Mouse (Mus musculus): ENCODE measurements around the gene Lnpk. TPM values are rescaled to one million over a fixed set of nuclear protein-coding genes. Genes with fewer than 3 reads are reported as not detected.

The Lnpk gene
- total and polyA plus RNA-seq, 2 experiments from 2014 or later = 9.0 to 12.3 TPM

DNA sequence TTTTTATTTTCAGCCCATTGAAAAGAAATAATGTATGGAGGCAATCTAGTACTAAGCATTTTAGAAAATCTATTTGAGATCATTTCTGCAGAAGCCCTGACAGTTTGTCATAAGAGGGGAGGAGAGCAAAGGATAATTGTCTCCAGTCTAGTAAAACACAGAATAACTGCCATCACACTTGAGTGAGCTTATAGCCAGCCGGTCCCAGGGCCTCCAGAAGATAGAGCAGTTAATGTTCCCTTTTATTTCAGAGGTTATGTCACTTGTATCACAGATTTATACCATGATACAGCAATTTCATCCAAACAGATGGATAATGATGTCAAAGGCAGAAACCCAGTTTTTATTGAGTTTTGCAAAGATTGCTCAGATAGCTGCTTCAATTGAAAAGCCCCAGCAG is 89.0 kb downstream of the Lnpk start:
- Histone ChIP-seq H3K4me1 (ENCODE audit: control insufficient read depth, insufficient read depth) (no peaks in the 10 kb centered on the region), H3K27me3 (ENCODE audit: control insufficient read depth, insufficient read depth, low read length) (no peaks in the 10 kb centered on the region), H3K9me3 (replicated peaks; ENCODE audit: control insufficient read depth, low read length) (no peaks in the 10 kb centered on the region), H3K9ac (replicated peaks; ENCODE audit: low read depth, low read length) (no peak overlapping the region), H3K4me3 (ENCODE audit: low read depth, low read length) (no peak overlapping the region), H3K27ac (ENCODE audit: low read depth) (no peak overlapping the region), H3K36me3 (replicated peaks; ENCODE audit: control insufficient read depth, insufficient read depth, low read length) (no peaks in the 10 kb centered on the region), H3K4me2 (ENCODE audit: low read depth, low read length) (no peak overlapping the region)
- 76% methylated on average over 1 of the region's 1 CpGs for WGBS
- ATAC-seq (ENCODE audit: insufficient read depth, low read depth) = no peak
- no peak for DNase-seq (ENCODE audit: low spot score)
- TF ChIP-seq EP300 (IDR thresholded peaks at IDR 0.05; ENCODE audit: low read depth) (no peak), CTCF (IDR thresholded peaks at IDR 0.05; ENCODE audit: low read depth) (no peak)

DNA sequence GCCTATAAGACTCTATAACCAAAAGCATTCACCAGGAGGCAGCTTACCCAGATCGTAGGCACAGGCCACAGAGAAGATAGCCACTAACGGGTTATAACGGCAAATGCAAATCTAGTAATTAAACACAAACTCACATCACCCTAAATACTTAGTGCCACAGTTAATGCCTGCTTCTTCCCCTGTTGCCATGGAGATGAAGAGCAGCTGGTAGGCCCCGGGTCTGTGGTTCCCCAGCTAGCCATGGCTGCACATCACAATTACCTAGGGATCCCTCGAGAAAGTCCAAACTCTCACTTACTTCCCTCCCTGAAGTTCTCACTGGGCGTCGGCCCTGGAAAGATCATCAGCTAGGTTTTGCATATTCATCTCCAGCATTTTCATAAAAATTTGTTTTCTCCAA is 90.8 kb downstream of the Lnpk start:
- no peaks in the 10 kb centered on the region for H3K27me3 ChIP-seq (ENCODE audit: control insufficient read depth, insufficient read depth, low read length)
- WGBS = 80% methylated on average over 7 of the region's 7 CpGs
- no peaks in the 10 kb centered on the region for H3K4me1 ChIP-seq (ENCODE audit: control insufficient read depth, insufficient read depth)
- H3K4me3 ChIP-seq (ENCODE audit: low read depth, low read length) = no peak overlapping the region
- no peaks in the 10 kb centered on the region for H3K9me3 ChIP-seq (replicated peaks; ENCODE audit: control insufficient read depth, low read length)
- no peak for DNase-seq (ENCODE audit: low spot score)
- TF ChIP-seq CTCF (IDR thresholded peaks at IDR 0.05; ENCODE audit: low read depth) = no peak
- no peak for TF ChIP-seq EP300 (IDR thresholded peaks at IDR 0.05; ENCODE audit: low read depth)
- H3K27ac ChIP-seq (ENCODE audit: low read depth) = no peak overlapping the region
- no peak overlapping the region for H3K9ac ChIP-seq (replicated peaks; ENCODE audit: low read depth, low read length)
- H3K36me3 ChIP-seq (replicated peaks; ENCODE audit: control insufficient read depth, insufficient read depth, low read length) = no peaks in the 10 kb centered on the region
- ATAC-seq (ENCODE audit: insufficient read depth, low read depth) = no peak
- H3K4me2 ChIP-seq (ENCODE audit: low read depth, low read length) = no peak overlapping the region

DNA sequence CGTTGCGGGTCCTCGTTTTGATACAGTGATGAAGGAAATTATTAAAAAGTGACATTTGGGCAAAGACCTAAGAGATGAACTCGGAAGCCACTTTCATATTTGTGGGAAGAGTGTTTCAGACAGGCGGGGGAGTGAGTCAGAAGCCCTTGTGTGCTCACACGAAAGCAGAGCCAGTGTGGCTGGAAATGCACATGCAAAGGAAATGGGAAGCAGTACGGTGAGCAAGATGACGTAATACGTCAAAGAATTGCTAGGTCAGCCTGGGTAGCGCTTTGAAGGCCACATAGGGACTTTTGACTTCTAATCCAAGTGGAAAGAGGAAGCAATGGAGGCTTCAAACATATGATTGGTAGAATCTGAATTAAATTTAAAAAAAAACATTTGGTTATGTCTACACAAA is 96.6 kb downstream of the Lnpk start:
- no peaks in the 10 kb centered on the region for H3K27me3 ChIP-seq (ENCODE audit: control insufficient read depth, insufficient read depth, low read length)
- DNase-seq (ENCODE audit: low spot score) (no peak), ATAC-seq (ENCODE audit: insufficient read depth, low read depth) (no peak)
- no peaks in the 10 kb centered on the region for H3K9me3 ChIP-seq (replicated peaks; ENCODE audit: control insufficient read depth, low read length)
- H3K4me3 ChIP-seq (ENCODE audit: low read depth, low read length) = no peak overlapping the region
- WGBS = 79% methylated on average over 10 of the region's 10 CpGs
- H3K9ac ChIP-seq (replicated peaks; ENCODE audit: low read depth, low read length) = no peak overlapping the region
- H3K36me3 ChIP-seq (replicated peaks; ENCODE audit: control insufficient read depth, insufficient read depth, low read length) = no peaks in the 10 kb centered on the region
- H3K4me2 ChIP-seq (ENCODE audit: low read depth, low read length) = no peak overlapping the region
- TF ChIP-seq CTCF (IDR thresholded peaks at IDR 0.05; ENCODE audit: low read depth) (no peak), EP300 (IDR thresholded peaks at IDR 0.05; ENCODE audit: low read depth) (no peak)
- H3K27ac ChIP-seq (ENCODE audit: low read depth) = no peak overlapping the region
- no peaks in the 10 kb centered on the region for H3K4me1 ChIP-seq (ENCODE audit: control insufficient read depth, insufficient read depth)

DNA sequence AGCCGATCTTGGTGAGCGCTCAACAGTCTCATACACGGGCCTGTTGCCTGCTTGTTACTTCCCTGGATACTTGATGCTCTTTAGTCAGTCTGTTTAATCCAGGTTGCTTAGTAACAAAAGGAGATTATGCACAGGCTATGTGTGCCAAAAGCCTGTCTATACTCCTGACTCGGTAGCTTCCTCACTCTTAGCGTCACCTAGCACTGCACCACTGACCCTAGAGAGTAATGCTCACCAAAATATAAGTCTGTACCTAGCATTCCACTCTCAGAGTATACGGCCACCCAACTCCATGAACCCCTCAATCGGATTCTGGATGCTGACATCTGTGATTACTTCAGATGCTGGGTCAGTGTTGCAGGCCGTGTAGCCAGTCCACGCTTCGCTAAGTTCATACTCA is 97.1 kb downstream of the Lnpk start:
- WGBS = 69% methylated on average over 10 of the region's 10 CpGs
- ATAC-seq (ENCODE audit: insufficient read depth, low read depth) (no peak), DNase-seq (ENCODE audit: low spot score) (no peak)
- no peak overlapping the region for H3K4me2 ChIP-seq (ENCODE audit: low read depth, low read length)
- H3K9ac ChIP-seq (replicated peaks; ENCODE audit: low read depth, low read length) = no peak overlapping the region
- TF ChIP-seq CTCF (IDR thresholded peaks at IDR 0.05; ENCODE audit: low read depth) (no peak), EP300 (IDR thresholded peaks at IDR 0.05; ENCODE audit: low read depth) (no peak)
- no peaks in the 10 kb centered on the region for H3K27me3 ChIP-seq (ENCODE audit: control insufficient read depth, insufficient read depth, low read length)
- no peaks in the 10 kb centered on the region for H3K9me3 ChIP-seq (replicated peaks; ENCODE audit: control insufficient read depth, low read length)
- H3K4me3 ChIP-seq (ENCODE audit: low read depth, low read length) = no peak overlapping the region
- H3K36me3 ChIP-seq (replicated peaks; ENCODE audit: control insufficient read depth, insufficient read depth, low read length) = no peaks in the 10 kb centered on the region
- H3K27ac ChIP-seq (ENCODE audit: low read depth) = no peak overlapping the region
- H3K4me1 ChIP-seq (ENCODE audit: control insufficient read depth, insufficient read depth) = no peaks in the 10 kb centered on the region

Other genes starting within 250 kb of the Lnpk start
- not detected in 2 replicates for gene Evx2, start 80.1 kb upstream of the Lnpk start, total RNA-seq (2014; rRNA removed; ENCODE audit: low replicate concordance)
- gene Evx2, start 80.1 kb upstream of the Lnpk start, polyA plus RNA-seq (2015; fragmentation: Nextera tagmentation; extraction: Ambion mirVana) = not detected in 2 replicates
- gene Hoxd13, start 88.9 kb upstream of the Lnpk start, total RNA-seq (2014; rRNA removed; ENCODE audit: low replicate concordance) = not detected in 2 replicates
- gene Hoxd13, start 88.9 kb upstream of the Lnpk start, polyA plus RNA-seq (2015; fragmentation: Nextera tagmentation; extraction: Ambion mirVana) = not detected in 2 replicates
- gene Hoxd12, start 95.6 kb upstream of the Lnpk start, total RNA-seq (2014; rRNA removed; ENCODE audit: low replicate concordance) = not detected in 2 replicates
- gene Hoxd12, start 95.6 kb upstream of the Lnpk start, polyA plus RNA-seq (2015; fragmentation: Nextera tagmentation; extraction: Ambion mirVana) = not detected in 2 replicates
- gene Hoxd11, start 100.1 kb upstream of the Lnpk start, total RNA-seq (2014; rRNA removed; ENCODE audit: low replicate concordance) = 0.11 TPM in 1 of 2 replicates, not detected in the other
- not detected in 2 replicates for gene Hoxd11, start 100.1 kb upstream of the Lnpk start, polyA plus RNA-seq (2015; fragmentation: Nextera tagmentation; extraction: Ambion mirVana)
- not detected in 2 replicates for gene Hoxd10, start 112.5 kb upstream of the Lnpk start, total RNA-seq (2014; rRNA removed; ENCODE audit: low replicate concordance)
- gene Hoxd10, start 112.5 kb upstream of the Lnpk start, polyA plus RNA-seq (2015; fragmentation: Nextera tagmentation; extraction: Ambion mirVana) = 0.08 TPM in 1 of 2 replicates, not detected in the other
- gene Hoxd9, start 118.3 kb upstream of the Lnpk start, total RNA-seq (2014; rRNA removed; ENCODE audit: low replicate concordance) = 0.84 TPM in 1 of 2 replicates, not detected in the other
- gene Hoxd9, start 118.3 kb upstream of the Lnpk start, polyA plus RNA-seq (2015; fragmentation: Nextera tagmentation; extraction: Ambion mirVana) = 0.08 and 0.12 TPM in 2 replicates
- 1.5 TPM in 1 of 2 replicates, not detected in the other for gene Hoxd8, start 125.2 kb upstream of the Lnpk start, total RNA-seq (2014; rRNA removed; ENCODE audit: low replicate concordance)
- gene Hoxd8, start 125.2 kb upstream of the Lnpk start, polyA plus RNA-seq (2015; fragmentation: Nextera tagmentation; extraction: Ambion mirVana) = 0.23 and 0.26 TPM in 2 replicates
- not detected in 2 replicates for gene Hoxd3, start 132.5 kb upstream of the Lnpk start, total RNA-seq (2014; rRNA removed; ENCODE audit: low replicate concordance)
- 0.04 TPM in 1 of 2 replicates, not detected in the other for gene Hoxd3, start 132.5 kb upstream of the Lnpk start, polyA plus RNA-seq (2015; fragmentation: Nextera tagmentation; extraction: Ambion mirVana)
- 0.19 TPM in 1 of 2 replicates, not detected in the other for gene Hoxd4, start 132.5 kb upstream of the Lnpk start, total RNA-seq (2014; rRNA removed; ENCODE audit: low replicate concordance)
- gene Hoxd4, start 132.5 kb upstream of the Lnpk start, polyA plus RNA-seq (2015; fragmentation: Nextera tagmentation; extraction: Ambion mirVana) = 0.05 and 0.11 TPM in 2 replicates
- 1.6 TPM in 1 of 2 replicates, not detected in the other for gene Gm28230, start 147.3 kb upstream of the Lnpk start, total RNA-seq (2014; rRNA removed; ENCODE audit: low replicate concordance)
- gene Gm28230, start 147.3 kb upstream of the Lnpk start, polyA plus RNA-seq (2015; fragmentation: Nextera tagmentation; extraction: Ambion mirVana) = not detected in 2 replicates
- gene Hoxd1, start 183.5 kb upstream of the Lnpk start, total RNA-seq (2014; rRNA removed; ENCODE audit: low replicate concordance) = not detected in 2 replicates
- not detected in 2 replicates for gene Hoxd1, start 183.5 kb upstream of the Lnpk start, polyA plus RNA-seq (2015; fragmentation: Nextera tagmentation; extraction: Ambion mirVana)
- gene Mtx2, start 246.4 kb upstream of the Lnpk start, total RNA-seq (2014; rRNA removed; ENCODE audit: low replicate concordance) = 154 and 163 TPM in 2 replicates
- gene Mtx2, start 246.4 kb upstream of the Lnpk start, polyA plus RNA-seq (2015; fragmentation: Nextera tagmentation; extraction: Ambion mirVana) = 189 and 198 TPM in 2 replicates